Mouse (Mus musculus): ENCODE results near the gene Fdx1. TPM values are rescaled to one million over a fixed set of nuclear protein-coding genes. Genes with fewer than 3 reads are reported as not detected.

The Fdx1 gene
- polyA plus RNA-seq, 1 experiment from 2014 or later = 103 TPM

DNA sequence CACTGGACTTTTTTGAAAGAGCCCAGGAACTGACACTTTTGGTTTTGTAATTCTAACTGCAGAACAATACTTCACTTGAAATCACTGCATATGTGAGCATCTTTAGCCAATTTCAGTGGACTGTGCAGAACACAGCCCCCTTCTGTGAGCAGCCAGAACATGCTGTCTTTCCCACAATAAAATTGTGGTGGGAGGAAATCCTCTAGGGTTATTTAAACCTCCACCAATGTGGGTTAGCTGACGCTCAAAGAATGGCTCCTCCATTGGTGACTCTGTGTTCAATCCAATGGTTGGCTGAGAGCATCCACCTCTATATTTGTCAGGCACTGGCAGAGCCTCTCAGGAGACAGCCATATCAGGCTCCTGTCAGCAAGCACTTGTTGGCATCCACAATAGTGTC is 28.7 kb downstream of the Fdx1 start:
- Histone ChIP-seq H3K4me1 (ENCODE audit: control insufficient read depth in 2 of 2, insufficient read depth in 2 of 2, low read length in 2 of 2) (peaks cover 0 to 6% of the 10 kb centered on the region in 2 experiments; a peak in 1 of 4 replicates), H3K9ac (ENCODE audit: low read length) (no peak overlapping the region), H3K4me2 (ENCODE audit: low read length) (no peak overlapping the region), H3K36me3 (ENCODE audit: control insufficient read depth, insufficient read depth, low read length) (no peaks in the 10 kb centered on the region), H3K27me3 (ENCODE audit: control insufficient read depth, insufficient read depth, low read length) (no peaks in the 10 kb centered on the region), H3K27ac (replicated peaks in 1 of 2; ENCODE audit: control insufficient read depth in 1 of 2, insufficient read depth in 1 of 2, low read depth in 2 of 2, low read length in 2 of 2) (no peak overlapping the region), H3K9me3 (ENCODE audit: control insufficient read depth, low read length) (no peaks in the 10 kb centered on the region), H3K4me3 (ENCODE audit: control insufficient read depth in 1 of 2, insufficient read depth in 1 of 2, low read depth in 1 of 2, low read length in 2 of 2) (no peak overlapping the region)
- 17% methylated on average over 1 of the region's 1 CpGs for WGBS
- ATAC-seq (ENCODE audit: insufficient number of reproducible peaks, insufficient read depth, low FRiP score, low read depth) = no peak

DNA sequence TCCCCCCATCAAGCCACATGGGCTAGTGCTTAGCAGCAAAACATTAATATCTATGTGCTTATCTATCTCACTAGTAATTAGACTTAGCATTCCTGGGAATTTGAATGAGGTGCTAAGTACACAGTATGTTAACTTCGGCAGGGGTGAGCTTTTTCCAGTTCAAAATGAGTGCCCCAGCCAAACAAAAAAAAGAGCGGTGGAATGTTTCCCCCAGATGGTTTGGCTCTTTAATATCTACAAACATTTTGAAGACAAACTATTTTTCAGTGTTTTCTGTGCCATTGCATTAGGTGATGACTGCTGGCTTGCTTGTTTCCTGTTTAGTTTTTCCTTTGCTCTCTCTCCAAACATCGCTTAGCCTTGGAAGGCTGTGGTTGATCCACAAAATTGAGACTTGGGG is 31.4 kb downstream of the Fdx1 start:
- no peaks in the 10 kb centered on the region for H3K27me3 ChIP-seq (ENCODE audit: control insufficient read depth, insufficient read depth, low read length)
- H3K9ac ChIP-seq (ENCODE audit: low read length) = no peak overlapping the region
- H3K4me2 ChIP-seq (ENCODE audit: low read length) = no peak overlapping the region
- no peaks in the 10 kb centered on the region for H3K36me3 ChIP-seq (ENCODE audit: control insufficient read depth, insufficient read depth, low read length)
- no peaks in the 10 kb centered on the region for H3K9me3 ChIP-seq (ENCODE audit: control insufficient read depth, low read length)
- H3K4me3 ChIP-seq (ENCODE audit: control insufficient read depth in 1 of 2, insufficient read depth in 1 of 2, low read depth in 1 of 2, low read length in 2 of 2) = no peak overlapping the region
- H3K27ac ChIP-seq (replicated peaks in 1 of 2; ENCODE audit: control insufficient read depth in 1 of 2, insufficient read depth in 1 of 2, low read depth in 2 of 2, low read length in 2 of 2) = no peak overlapping the region
- no peak for ATAC-seq (ENCODE audit: insufficient number of reproducible peaks, insufficient read depth, low FRiP score, low read depth)
- WGBS = 72% methylated on average over 3 of the region's 3 CpGs
- peaks cover 6 to 13% of the 10 kb centered on the region in 2 experiments; a peak in 3 of 4 replicates for H3K4me1 ChIP-seq (ENCODE audit: control insufficient read depth in 2 of 2, insufficient read depth in 2 of 2, low read length in 2 of 2)

DNA sequence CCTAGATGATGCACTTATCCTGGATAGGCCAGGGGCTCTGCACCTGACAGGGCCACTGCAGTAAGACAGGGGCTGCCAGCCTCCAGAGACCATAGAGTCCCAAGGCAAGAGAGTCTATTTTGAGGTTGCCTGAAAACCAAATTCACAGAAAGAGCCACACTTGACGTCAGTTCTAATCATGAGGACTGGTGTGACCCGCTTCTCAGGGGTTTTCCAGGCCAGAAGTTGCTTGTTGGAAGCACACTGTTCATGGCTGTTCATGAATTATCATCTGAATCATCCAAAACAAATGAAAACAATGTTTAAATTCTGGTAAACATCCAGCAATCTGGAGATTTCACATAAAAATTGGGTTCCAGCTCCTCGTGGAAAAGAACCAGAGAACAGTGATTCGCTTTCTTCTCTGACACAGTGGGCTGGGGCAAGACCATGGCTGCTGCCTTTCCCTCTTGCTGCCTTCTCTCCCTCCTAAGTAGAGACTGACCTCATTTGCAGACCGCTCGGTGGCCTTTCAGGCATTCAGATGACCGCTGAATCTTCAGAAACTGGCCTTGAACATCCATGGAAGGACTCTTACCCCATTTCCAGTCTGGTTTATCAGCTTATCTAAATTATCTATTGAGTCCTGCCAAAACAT is 32.2 kb downstream of the Fdx1 start:
- WGBS = 88% methylated on average over 7 of the region's 7 CpGs
- Histone ChIP-seq H3K27me3 (ENCODE audit: control insufficient read depth, insufficient read depth, low read length) (no peaks in the 10 kb centered on the region), H3K9me3 (ENCODE audit: control insufficient read depth, low read length) (no peaks in the 10 kb centered on the region), H3K4me3 (ENCODE audit: control insufficient read depth in 1 of 2, insufficient read depth in 1 of 2, low read depth in 1 of 2, low read length in 2 of 2) (no peak overlapping the region), H3K27ac (replicated peaks in 1 of 2; ENCODE audit: control insufficient read depth in 1 of 2, insufficient read depth in 1 of 2, low read depth in 2 of 2, low read length in 2 of 2) (no peak overlapping the region), H3K36me3 (ENCODE audit: control insufficient read depth, insufficient read depth, low read length) (no peaks in the 10 kb centered on the region), H3K9ac (ENCODE audit: low read length) (no peak overlapping the region), H3K4me1 (ENCODE audit: control insufficient read depth in 2 of 2, insufficient read depth in 2 of 2, low read length in 2 of 2) (peaks cover 6 to 13% of the 10 kb centered on the region in 2 experiments; a peak in 3 of 4 replicates), H3K4me2 (ENCODE audit: low read length) (no peak overlapping the region)
- no peak for ATAC-seq (ENCODE audit: insufficient number of reproducible peaks, insufficient read depth, low FRiP score, low read depth)

DNA sequence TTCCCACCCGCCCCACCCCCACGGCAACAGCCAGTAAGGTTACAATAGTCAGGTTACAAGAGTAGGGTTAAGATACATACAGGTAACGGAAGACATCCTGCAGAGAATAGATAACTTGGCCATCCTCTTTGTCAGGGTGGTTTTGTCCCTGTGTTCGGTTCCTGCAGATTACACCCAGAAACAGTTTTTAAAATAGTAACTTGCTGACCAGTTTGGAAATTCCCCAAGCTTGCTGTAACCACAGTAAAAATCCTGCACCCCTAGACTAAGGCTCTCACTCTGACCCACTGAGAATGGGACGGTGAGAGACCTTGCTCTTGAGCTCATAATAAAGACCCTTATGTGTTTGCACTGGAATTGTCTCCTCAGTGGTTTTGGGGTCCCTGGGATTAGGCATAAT is 33.4 kb downstream of the Fdx1 start:
- Histone ChIP-seq H3K27ac (replicated peaks in 1 of 2; ENCODE audit: control insufficient read depth in 1 of 2, insufficient read depth in 1 of 2, low read depth in 2 of 2, low read length in 2 of 2) (no peak overlapping the region), H3K27me3 (ENCODE audit: control insufficient read depth, insufficient read depth, low read length) (no peaks in the 10 kb centered on the region)

DNA sequence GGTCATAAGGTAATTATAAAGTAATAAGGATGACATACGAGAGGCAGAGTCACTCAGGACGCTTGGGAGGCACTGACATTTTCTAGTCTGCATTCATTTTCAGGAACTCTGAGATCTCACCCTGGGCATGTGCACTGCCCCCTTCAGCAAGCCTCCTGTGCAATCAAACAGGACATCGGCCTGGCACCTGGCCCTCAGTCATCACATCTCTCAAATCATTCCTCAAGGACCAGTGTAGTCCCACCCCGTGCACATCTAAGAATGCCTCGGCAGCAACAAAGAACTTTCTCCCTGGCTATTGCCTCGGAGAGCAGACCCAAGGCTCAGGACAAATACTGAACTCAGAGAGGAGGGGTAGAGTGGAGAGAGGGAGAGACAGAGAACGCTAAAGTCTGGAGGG is 34.7 kb downstream of the Fdx1 start:
- H3K4me2 ChIP-seq (ENCODE audit: low read length) = no peak overlapping the region
- no peaks in the 10 kb centered on the region for H3K27me3 ChIP-seq (ENCODE audit: control insufficient read depth, insufficient read depth, low read length)
- peaks cover 6 to 7% of the 10 kb centered on the region in 2 experiments; a peak in 3 of 4 replicates for H3K4me1 ChIP-seq (ENCODE audit: control insufficient read depth in 2 of 2, insufficient read depth in 2 of 2, low read length in 2 of 2)
- H3K4me3 ChIP-seq (ENCODE audit: control insufficient read depth in 1 of 2, insufficient read depth in 1 of 2, low read depth in 1 of 2, low read length in 2 of 2) = no peak overlapping the region
- no peak for ATAC-seq (ENCODE audit: insufficient number of reproducible peaks, insufficient read depth, low FRiP score, low read depth)
- H3K9me3 ChIP-seq (ENCODE audit: control insufficient read depth, low read length) = no peaks in the 10 kb centered on the region
- no peaks in the 10 kb centered on the region for H3K36me3 ChIP-seq (ENCODE audit: control insufficient read depth, insufficient read depth, low read length)
- no peak overlapping the region for H3K27ac ChIP-seq (replicated peaks in 1 of 2; ENCODE audit: control insufficient read depth in 1 of 2, insufficient read depth in 1 of 2, low read depth in 2 of 2, low read length in 2 of 2)
- 57% methylated on average over 7 of the region's 7 CpGs for WGBS
- H3K9ac ChIP-seq (ENCODE audit: low read length) = no peak overlapping the region

More for the DNA sequence above, 33.4 kb downstream of the Fdx1 start:
- Histone ChIP-seq H3K9me3 (ENCODE audit: control insufficient read depth, low read length) (no peaks in the 10 kb centered on the region), H3K9ac (ENCODE audit: low read length) (no peak overlapping the region), H3K4me2 (ENCODE audit: low read length) (no peak overlapping the region), H3K4me1 (ENCODE audit: control insufficient read depth in 2 of 2, insufficient read depth in 2 of 2, low read length in 2 of 2) (peaks cover 6 to 13% of the 10 kb centered on the region in 2 experiments; a peak in 3 of 4 replicates), H3K4me3 (ENCODE audit: control insufficient read depth in 1 of 2, insufficient read depth in 1 of 2, low read depth in 1 of 2, low read length in 2 of 2) (no peak overlapping the region), H3K36me3 (ENCODE audit: control insufficient read depth, insufficient read depth, low read length) (no peaks in the 10 kb centered on the region)
- 71% methylated on average over 5 of the region's 5 CpGs for WGBS
- ATAC-seq (ENCODE audit: insufficient number of reproducible peaks, insufficient read depth, low FRiP score, low read depth) = no peak

DNA sequence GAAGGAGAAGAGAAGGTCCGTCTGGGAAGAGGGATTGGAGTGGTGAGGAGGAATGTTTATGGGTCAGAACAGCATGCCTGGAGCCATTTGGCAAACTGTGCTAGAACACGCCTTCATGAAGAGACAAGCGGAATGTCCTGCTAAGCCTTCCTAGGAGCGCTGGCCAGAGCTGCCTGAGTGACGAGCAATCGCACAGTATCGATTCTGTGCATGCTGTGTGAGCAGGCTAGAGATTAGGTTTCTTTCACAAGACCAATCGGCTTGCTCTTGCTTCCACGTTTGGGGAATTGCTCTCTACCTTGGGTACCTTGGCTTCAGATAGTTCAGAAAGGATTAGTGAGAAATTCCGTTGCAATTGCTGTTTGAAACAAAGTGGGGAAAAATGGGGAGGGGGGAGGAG is 35.2 kb downstream of the Fdx1 start:
- no peak for ATAC-seq (ENCODE audit: insufficient number of reproducible peaks, insufficient read depth, low FRiP score, low read depth)
- no peaks in the 10 kb centered on the region for H3K9me3 ChIP-seq (ENCODE audit: control insufficient read depth, low read length)
- H3K4me3 ChIP-seq (ENCODE audit: control insufficient read depth in 1 of 2, insufficient read depth in 1 of 2, low read depth in 1 of 2, low read length in 2 of 2) = no peak overlapping the region
- 23% methylated on average over 10 of the region's 10 CpGs for WGBS
- peaks cover 6 to 7% of the 10 kb centered on the region in 2 experiments; a peak in 3 of 4 replicates for H3K4me1 ChIP-seq (ENCODE audit: control insufficient read depth in 2 of 2, insufficient read depth in 2 of 2, low read length in 2 of 2)
- H3K4me2 ChIP-seq (ENCODE audit: low read length) = peak overlapping the region; percentile 16; the same call in 1 of the 2 replicates
- H3K9ac ChIP-seq (ENCODE audit: low read length) = no peak overlapping the region
- no peak overlapping the region for H3K27ac ChIP-seq (replicated peaks in 1 of 2; ENCODE audit: control insufficient read depth in 1 of 2, insufficient read depth in 1 of 2, low read depth in 2 of 2, low read length in 2 of 2)
- H3K27me3 ChIP-seq (ENCODE audit: control insufficient read depth, insufficient read depth, low read length) = no peaks in the 10 kb centered on the region
- no peaks in the 10 kb centered on the region for H3K36me3 ChIP-seq (ENCODE audit: control insufficient read depth, insufficient read depth, low read length)

DNA sequence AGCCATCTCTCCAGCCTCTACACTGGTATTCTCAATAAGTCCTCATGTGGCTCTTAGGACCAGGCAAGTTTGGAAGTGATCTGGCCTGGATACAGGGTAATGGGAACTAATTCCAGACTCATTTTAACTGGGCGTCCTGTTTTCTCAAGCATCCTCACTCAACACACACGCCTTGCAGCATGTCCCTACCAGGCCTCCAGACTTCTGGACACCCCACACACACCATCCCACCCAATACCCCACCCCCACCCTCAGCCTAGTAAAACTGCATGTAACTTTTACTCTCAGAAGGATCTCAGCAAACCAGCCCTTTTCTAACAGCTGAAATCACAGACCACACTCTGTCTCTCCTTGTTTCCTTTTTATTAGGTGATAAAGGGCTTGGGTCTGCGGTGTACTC is 35.7 kb downstream of the Fdx1 start:
- H3K4me2 ChIP-seq (ENCODE audit: low read length) = peak overlapping the region; percentile 16; the same call in 1 of the 2 replicates
- no peaks in the 10 kb centered on the region for H3K36me3 ChIP-seq (ENCODE audit: control insufficient read depth, insufficient read depth, low read length)
- no peaks in the 10 kb centered on the region for H3K9me3 ChIP-seq (ENCODE audit: control insufficient read depth, low read length)
- H3K27ac ChIP-seq (replicated peaks in 1 of 2; ENCODE audit: control insufficient read depth in 1 of 2, insufficient read depth in 1 of 2, low read depth in 2 of 2, low read length in 2 of 2) = no peak overlapping the region
- peaks cover 6 to 7% of the 10 kb centered on the region in 2 experiments; a peak in 3 of 4 replicates for H3K4me1 ChIP-seq (ENCODE audit: control insufficient read depth in 2 of 2, insufficient read depth in 2 of 2, low read length in 2 of 2)
- no peak overlapping the region for H3K9ac ChIP-seq (ENCODE audit: low read length)
- no peak for ATAC-seq (ENCODE audit: insufficient number of reproducible peaks, insufficient read depth, low FRiP score, low read depth)
- H3K4me3 ChIP-seq (ENCODE audit: control insufficient read depth in 1 of 2, insufficient read depth in 1 of 2, low read depth in 1 of 2, low read length in 2 of 2) = no peak overlapping the region
- 35% methylated on average over 3 of the region's 3 CpGs for WGBS
- H3K27me3 ChIP-seq (ENCODE audit: control insufficient read depth, insufficient read depth, low read length) = no peaks in the 10 kb centered on the region

DNA sequence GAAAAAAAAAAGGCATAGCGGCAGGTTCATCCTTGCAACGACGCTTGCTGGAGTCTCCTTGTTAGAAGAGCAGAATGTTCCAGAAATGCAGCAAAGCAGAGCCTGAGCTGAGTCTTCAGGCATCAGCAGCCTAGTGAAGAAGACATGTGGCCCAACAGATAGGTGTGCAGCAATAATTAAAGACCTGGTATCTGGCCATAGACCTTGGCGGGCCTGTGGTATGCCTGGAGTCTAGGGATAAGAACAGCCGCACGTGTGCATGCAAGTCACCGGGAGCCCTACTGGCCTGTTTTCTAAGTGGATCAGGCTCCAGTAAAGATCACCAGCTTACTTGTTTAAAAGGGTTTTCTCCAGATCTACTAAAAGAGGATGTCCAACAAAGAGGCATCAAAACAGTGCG is 36.7 kb downstream of the Fdx1 start:
- no peaks in the 10 kb centered on the region for H3K36me3 ChIP-seq (ENCODE audit: control insufficient read depth, insufficient read depth, low read length)
- peaks cover 6 to 7% of the 10 kb centered on the region in 2 experiments; a peak in 3 of 4 replicates for H3K4me1 ChIP-seq (ENCODE audit: control insufficient read depth in 2 of 2, insufficient read depth in 2 of 2, low read length in 2 of 2)
- H3K27ac ChIP-seq (replicated peaks in 1 of 2; ENCODE audit: control insufficient read depth in 1 of 2, insufficient read depth in 1 of 2, low read depth in 2 of 2, low read length in 2 of 2) = no peak overlapping the region
- ATAC-seq (ENCODE audit: insufficient number of reproducible peaks, insufficient read depth, low FRiP score, low read depth) = no peak
- H3K4me3 ChIP-seq (ENCODE audit: control insufficient read depth in 1 of 2, insufficient read depth in 1 of 2, low read depth in 1 of 2, low read length in 2 of 2) = no peak overlapping the region
- no peak overlapping the region for H3K4me2 ChIP-seq (ENCODE audit: low read length)
- no peaks in the 10 kb centered on the region for H3K9me3 ChIP-seq (ENCODE audit: control insufficient read depth, low read length)
- H3K27me3 ChIP-seq (ENCODE audit: control insufficient read depth, insufficient read depth, low read length) = no peaks in the 10 kb centered on the region
- 77% methylated on average over 8 of the region's 8 CpGs for WGBS
- no peak overlapping the region for H3K9ac ChIP-seq (ENCODE audit: low read length)

Measured in heart, embryonic 14.5 days (tissue).